Mouse (Mus musculus) heart, embryonic 12.5 days (tissue): ENCODE results near the gene Gm42417. TPM values are rescaled to one million over a fixed set of nuclear protein-coding genes. Genes with fewer than 3 reads are reported as not detected.

Source experiments
- ATAC-seq: fragments of 200-750 bp; cut with Nextera tagmentation; 2 replicates; pipeline ENCODE4 v1.8.0; 2017; ENCODE audit warnings: moderate TSS enrichment, moderate library complexity; ENCODE audit not compliant: insufficient number of reproducible peaks, low FRiP score
- H3K27ac ChIP-seq: fragments of 300-500 bp; sonication (generic); 2 replicates; pipeline ENCODE4 v1.5.1; 2016; ENCODE audit warnings: mild to moderate bottlenecking, moderate library complexity; ENCODE audit not compliant: poor library complexity, severe bottlenecking
- H3K27me3 ChIP-seq: fragments of 300-500 bp; sonication (generic); replicated peaks from 2 replicates; pipeline ENCODE4 v1.6.1; 2016; ENCODE audit warnings: mild to moderate bottlenecking, moderate library complexity
- H3K36me3 ChIP-seq: fragments of 300-500 bp; sonication (generic); 2 replicates; pipeline ENCODE4 v1.6.1; 2016; ENCODE audit warnings: mild to moderate bottlenecking, moderate library complexity
- H3K4me1 ChIP-seq: fragments of 300-500 bp; sonication (generic); replicated peaks from 2 replicates; pipeline ENCODE4 v1.6.1; 2016; ENCODE audit warnings: mild to moderate bottlenecking
- H3K4me2 ChIP-seq: fragments of 300-500 bp; sonication (generic); 2 replicates; pipeline ENCODE4 v1.6.1; 2016; ENCODE audit warnings: mild to moderate bottlenecking, moderate library complexity
- H3K4me3 ChIP-seq: fragments of 300-500 bp; sonication (generic); 2 replicates; pipeline ENCODE4 v1.5.1; 2016; ENCODE audit warnings: mild to moderate bottlenecking
- H3K9ac ChIP-seq: fragments of 300-500 bp; sonication (generic); 2 replicates; pipeline ENCODE4 v1.6.1; 2016; ENCODE audit warnings: mild to moderate bottlenecking, moderate library complexity
- H3K9me3 ChIP-seq: fragments of 300-500 bp; sonication (generic); replicated peaks from 2 replicates; pipeline ENCODE4 v1.6.1; 2016; ENCODE audit warnings: mild to moderate bottlenecking, moderate library complexity
- WGBS: fragments of 180-500 bp; shearing (Covaris S2); methylation state at CpG from one replicate; pipeline ENCODE4 v1.1.7; 2016; 5-methylcytosine and 5-hydroxymethylcytosine counted together
- polyA plus RNA-seq: library from polyadenylated mRNA; unstranded; fragments of >200 nt; fragmentation: Nextera tagmentation; extraction: Ambion mirVana; gene quantifications from 2 replicates; pipeline ENCODE4 v1.2.1, GENCODE M21; 2016

The Gm42417 gene
- polyA plus RNA-seq = 0.40 TPM in 1 of 2 replicates, not detected in the other

DNA sequence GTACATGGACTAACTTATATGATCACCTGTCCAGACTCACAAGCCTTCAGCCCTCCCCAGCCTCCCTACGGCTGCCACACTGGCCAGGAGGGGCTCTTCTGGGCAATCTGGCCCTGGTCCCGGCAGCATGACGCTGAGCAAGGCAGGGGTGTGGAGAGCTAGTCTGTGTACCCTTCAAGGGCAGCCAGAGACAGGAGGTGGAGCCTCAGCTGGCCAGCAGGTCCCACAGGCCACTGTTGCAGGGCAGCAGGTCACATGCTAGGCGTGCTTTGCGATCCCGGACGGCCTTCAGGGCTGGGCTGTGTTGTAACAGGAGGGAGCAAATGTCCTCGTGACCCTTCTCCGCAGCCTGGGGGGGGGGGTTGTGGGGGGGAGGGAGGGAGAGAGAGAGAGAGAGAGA lies at the start of gene Gm42417:
Gene Gm42417, minus strand, starts transcription at position 244 of the 400 bp plus-strand sequence.
- H3K36me3 ChIP-seq = peaks cover 43% of the 10 kb centered on the region
- WGBS = 40% methylated on average over 9 of the region's 9 CpGs
- H3K4me2 ChIP-seq = no peak within 1 kb of the TSS
- ATAC-seq = peak; percentile 80
- peaks cover 48% of the 10 kb centered on the region for H3K4me1 ChIP-seq
- H3K9me3 ChIP-seq = 0 out of 2 replicates have a peak, but pooled peaks cover 3% of the 10 kb centered on the region
- peak within 1 kb of the TSS; percentile 83 for H3K27ac ChIP-seq
- H3K4me3 ChIP-seq = no peak within 1 kb of the TSS
- no peak within 1 kb of the TSS for H3K9ac ChIP-seq
- H3K27me3 ChIP-seq = no peaks in the 10 kb centered on the region

DNA sequence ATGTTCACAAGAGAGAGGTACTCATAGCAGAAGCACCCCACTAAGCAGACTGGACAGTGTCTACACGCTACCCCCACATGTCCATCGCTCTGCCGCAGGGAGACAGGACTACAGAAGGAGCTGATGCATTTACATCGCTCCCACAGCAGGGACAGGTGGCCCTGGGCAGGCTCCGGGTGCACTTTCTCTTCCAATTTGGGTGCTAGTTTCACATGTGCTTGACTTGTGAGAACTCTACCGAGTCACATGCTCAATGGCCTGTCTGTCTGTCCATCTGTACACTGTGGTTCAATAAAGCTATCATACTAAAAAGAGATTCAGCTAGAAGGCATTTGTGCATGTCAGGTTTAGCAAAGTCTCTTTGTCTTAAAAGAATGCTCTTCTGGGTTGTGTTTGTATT lies 48.6 kb upstream of the Gm42417 start:
- Histone ChIP-seq H3K4me1 (peaks cover 68% of the 10 kb centered on the region), H3K9ac (no peak overlapping the region), H3K27me3 (no peaks in the 10 kb centered on the region), H3K4me3 (no peak overlapping the region), H3K36me3 (no peaks in the 10 kb centered on the region), H3K4me2 (no peak overlapping the region), H3K27ac (no peak overlapping the region), H3K9me3 (no peaks in the 10 kb centered on the region)
- ATAC-seq = no peak
- 94% methylated on average over 6 of the region's 6 CpGs for WGBS

DNA sequence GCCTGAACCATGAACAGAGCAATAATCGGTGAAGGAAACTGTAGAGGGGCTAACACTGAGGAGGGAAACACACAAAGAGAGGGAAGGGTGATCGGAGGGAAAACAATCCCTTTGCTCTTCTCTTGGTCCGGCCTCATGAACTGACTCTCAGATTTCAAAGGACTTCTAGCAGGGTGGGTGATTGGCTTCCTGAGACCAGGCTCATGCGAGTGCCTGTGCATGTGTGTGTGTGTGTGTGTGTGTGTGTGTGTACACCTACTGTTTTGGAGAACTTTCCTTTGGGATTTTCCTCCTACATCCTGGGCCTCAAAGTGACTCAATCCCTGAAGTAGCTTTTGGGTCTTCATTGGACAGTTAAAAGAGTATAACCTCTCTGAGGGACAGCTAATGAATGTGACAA lies 47.1 kb upstream of the Gm42417 start:
- WGBS = 45% methylated on average over 4 of the region's 4 CpGs
- Histone ChIP-seq H3K4me2 (no peak overlapping the region), H3K27ac (no peak overlapping the region), H3K4me3 (no peak overlapping the region), H3K9me3 (no peaks in the 10 kb centered on the region), H3K36me3 (no peaks in the 10 kb centered on the region), H3K4me1 (peaks cover 63% of the 10 kb centered on the region), H3K9ac (no peak overlapping the region), H3K27me3 (no peaks in the 10 kb centered on the region)
- ATAC-seq = no peak

DNA sequence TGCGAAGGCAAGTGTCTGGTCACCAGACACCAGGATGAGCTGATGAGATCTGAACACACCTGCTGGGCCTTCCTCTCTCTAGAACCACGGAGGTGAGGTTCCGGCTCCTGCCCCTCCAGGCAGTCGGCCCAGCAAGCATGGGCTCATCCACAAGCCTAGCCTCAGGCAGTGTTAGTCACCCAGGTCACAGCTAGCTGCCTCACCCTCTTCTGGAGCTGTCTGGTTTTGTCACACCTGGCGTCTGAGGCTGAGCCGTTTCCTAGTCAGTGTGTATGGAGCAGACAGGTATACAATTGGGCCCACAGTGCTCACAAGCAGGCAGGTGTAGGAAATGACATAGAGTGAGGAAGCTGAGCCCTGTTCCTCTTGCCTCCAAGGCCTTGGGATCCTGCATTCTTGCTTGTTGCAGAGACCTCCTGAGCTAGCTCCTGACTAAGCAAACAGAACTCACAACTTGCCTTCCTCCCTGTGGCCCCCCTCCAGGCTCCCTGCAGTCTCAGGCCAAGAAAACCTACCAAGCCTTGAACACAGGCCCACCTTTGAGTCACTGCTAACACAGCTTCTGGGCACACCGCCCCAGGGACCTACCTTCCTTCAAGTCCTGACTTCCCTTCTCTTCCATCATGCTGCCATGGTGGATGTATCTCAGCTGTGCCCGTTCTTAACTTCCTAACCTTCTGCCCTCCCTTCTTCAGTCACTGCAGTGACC lies 44.3 kb upstream of the Gm42417 start:
- H3K4me2 ChIP-seq = 0 out of 2 replicates have a peak overlapping the region, but pooled peaks have one; percentile 1
- H3K27ac ChIP-seq = peak overlapping the region; percentile 80; the same call in 1 of the 2 replicates

DNA sequence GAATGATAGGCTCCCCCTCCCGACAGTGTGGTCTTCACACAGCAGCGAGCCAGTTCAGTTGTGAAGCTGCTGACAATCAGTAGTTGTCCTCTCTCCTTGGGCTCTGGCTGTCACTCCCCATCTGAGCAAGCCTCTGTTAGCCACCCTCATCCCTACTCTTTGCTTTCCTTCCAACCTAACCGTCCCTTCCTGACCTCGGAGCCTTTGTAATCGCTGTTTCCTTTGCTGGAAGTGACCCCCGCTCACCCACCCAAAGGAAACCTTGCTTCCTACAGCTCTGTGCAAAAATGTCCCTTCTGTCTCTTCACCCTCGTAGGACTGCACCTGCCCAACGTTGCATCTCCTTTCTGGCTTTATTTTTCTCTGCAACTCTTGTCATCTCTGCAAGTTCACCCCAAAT lies 43.0 kb upstream of the Gm42417 start:
- H3K27me3 ChIP-seq = no peaks in the 10 kb centered on the region
- H3K27ac ChIP-seq = no peak overlapping the region
- no peak overlapping the region for H3K4me2 ChIP-seq
- WGBS = 62% methylated on average over 8 of the region's 8 CpGs
- no peak overlapping the region for H3K4me3 ChIP-seq
- no peak for ATAC-seq
- H3K36me3 ChIP-seq = no peaks in the 10 kb centered on the region
- H3K4me1 ChIP-seq = peaks cover 68% of the 10 kb centered on the region
- no peaks in the 10 kb centered on the region for H3K9me3 ChIP-seq
- H3K9ac ChIP-seq = no peak overlapping the region

More for the DNA sequence above, 44.3 kb upstream of the Gm42417 start:
- WGBS = 76% methylated on average over 8 of the region's 8 CpGs
- Histone ChIP-seq H3K9ac (no peak overlapping the region), H3K36me3 (no peaks in the 10 kb centered on the region), H3K9me3 (no peaks in the 10 kb centered on the region), H3K4me1 (peaks cover 69% of the 10 kb centered on the region), H3K4me3 (no peak overlapping the region), H3K27me3 (no peaks in the 10 kb centered on the region)
- ATAC-seq = no peak

DNA sequence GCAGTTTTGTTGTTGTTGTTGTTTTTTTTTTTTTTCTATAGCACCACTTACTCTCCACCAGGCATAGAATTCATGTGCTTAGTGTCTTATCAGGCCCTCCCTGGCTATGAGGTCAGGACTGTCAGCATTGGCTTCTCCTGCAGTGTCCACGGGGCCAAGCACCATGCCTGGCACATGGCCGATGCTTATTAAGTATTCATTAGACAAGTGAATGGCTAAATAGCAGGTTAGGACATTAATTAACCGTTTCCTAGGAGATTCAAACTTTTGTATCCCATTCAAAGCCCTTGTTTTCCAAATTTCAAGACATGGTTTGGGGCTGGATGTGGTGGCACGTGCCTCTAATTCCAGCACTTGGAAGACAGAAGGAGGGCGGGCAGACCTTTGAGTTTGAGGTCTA lies 42.0 kb upstream of the Gm42417 start:
- no peaks in the 10 kb centered on the region for H3K27me3 ChIP-seq
- H3K36me3 ChIP-seq = no peaks in the 10 kb centered on the region
- H3K9me3 ChIP-seq = no peaks in the 10 kb centered on the region
- peak overlapping the region; percentile 93 for H3K27ac ChIP-seq
- no peak overlapping the region for H3K9ac ChIP-seq
- peak overlapping the region; percentile 63 for H3K4me2 ChIP-seq
- peaks cover 74% of the 10 kb centered on the region for H3K4me1 ChIP-seq
- 63% methylated on average over 5 of the region's 5 CpGs for WGBS
- H3K4me3 ChIP-seq = no peak overlapping the region
- ATAC-seq = no peak

DNA sequence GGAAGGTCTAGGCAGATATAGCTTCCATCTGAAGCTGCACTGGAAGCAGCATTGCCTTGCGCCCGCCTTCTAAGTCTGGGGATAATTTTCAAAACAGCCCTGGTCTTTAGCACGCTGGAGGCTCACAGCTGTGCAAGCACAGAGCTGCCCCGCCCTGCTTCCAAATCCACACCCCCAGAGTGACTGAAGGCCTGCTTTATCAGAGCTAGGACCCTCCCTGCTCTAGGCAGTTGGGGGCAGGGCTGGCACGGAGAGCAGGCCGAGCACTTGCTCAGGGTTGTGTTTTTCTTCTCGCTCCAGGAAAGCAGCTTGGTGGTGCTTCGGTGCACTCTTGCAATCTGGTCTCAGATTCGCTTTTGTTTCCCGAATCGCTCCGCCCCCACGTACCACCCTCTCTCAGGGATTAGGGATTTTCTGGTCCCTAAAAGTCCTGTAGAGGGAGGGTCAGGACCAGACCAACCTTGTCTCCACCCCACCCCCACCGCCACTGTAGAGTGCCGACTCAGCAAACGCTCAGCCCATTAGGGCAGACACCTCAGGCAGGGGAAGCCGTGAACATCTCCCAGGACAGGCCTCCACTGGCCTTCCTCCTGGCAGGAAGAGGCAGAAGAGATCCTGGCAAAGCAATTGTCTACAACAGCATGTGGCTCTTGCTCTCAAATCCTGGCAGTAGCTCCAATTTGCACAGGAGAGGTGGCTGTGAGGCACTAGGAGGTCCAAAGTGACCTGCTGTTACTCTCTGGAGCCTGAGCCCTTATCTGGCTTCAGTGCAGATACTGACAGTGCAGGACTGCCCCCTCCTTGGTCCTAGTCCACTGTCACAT lies 41.4 kb upstream of the Gm42417 start:
- Histone ChIP-seq H3K27ac (peak overlapping the region; percentile 93), H3K4me3 (peak overlapping the region; percentile 26), H3K4me2 (peak overlapping the region; percentile 63), H3K9me3 (no peaks in the 10 kb centered on the region), H3K27me3 (no peaks in the 10 kb centered on the region), H3K36me3 (no peaks in the 10 kb centered on the region), H3K9ac (peak overlapping the region; percentile 66), H3K4me1 (peaks cover 72% of the 10 kb centered on the region)
- ATAC-seq = peak; percentile 92
- WGBS = 2% methylated on average over 17 of the region's 17 CpGs

DNA sequence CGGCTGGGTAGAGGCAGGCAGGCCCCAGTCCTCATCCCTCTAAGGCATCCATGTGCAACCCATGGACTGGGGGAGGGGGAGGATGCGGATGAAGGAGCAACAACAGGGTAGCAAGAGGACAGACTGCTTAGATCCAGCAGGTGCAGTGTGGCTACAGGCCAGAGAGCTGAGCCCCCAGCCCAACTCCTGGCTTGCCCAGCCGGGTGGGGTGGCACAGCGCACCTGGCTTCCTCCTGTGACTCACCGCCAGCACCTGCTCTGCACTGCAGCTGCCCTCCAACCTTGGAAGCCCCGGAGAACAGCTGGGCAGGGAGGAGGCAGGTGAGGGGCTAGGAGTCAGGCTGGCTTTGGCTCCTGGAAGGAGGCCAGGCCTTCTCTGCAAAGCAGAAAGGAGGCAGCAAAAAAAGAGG lies 40.8 kb upstream of the Gm42417 start:
- peak; percentile 10; the same call in 1 of the 2 replicates for ATAC-seq
- Histone ChIP-seq H3K36me3 (no peaks in the 10 kb centered on the region), H3K4me2 (peak overlapping the region; percentile 63), H3K27me3 (no peaks in the 10 kb centered on the region), H3K4me3 (peak overlapping the region; percentile 26), H3K9ac (peak overlapping the region; percentile 66), H3K27ac (peak overlapping the region; percentile 93), H3K4me1 (peaks cover 69% of the 10 kb centered on the region), H3K9me3 (no peaks in the 10 kb centered on the region)
- 30% methylated on average over 6 of the region's 6 CpGs for WGBS

DNA sequence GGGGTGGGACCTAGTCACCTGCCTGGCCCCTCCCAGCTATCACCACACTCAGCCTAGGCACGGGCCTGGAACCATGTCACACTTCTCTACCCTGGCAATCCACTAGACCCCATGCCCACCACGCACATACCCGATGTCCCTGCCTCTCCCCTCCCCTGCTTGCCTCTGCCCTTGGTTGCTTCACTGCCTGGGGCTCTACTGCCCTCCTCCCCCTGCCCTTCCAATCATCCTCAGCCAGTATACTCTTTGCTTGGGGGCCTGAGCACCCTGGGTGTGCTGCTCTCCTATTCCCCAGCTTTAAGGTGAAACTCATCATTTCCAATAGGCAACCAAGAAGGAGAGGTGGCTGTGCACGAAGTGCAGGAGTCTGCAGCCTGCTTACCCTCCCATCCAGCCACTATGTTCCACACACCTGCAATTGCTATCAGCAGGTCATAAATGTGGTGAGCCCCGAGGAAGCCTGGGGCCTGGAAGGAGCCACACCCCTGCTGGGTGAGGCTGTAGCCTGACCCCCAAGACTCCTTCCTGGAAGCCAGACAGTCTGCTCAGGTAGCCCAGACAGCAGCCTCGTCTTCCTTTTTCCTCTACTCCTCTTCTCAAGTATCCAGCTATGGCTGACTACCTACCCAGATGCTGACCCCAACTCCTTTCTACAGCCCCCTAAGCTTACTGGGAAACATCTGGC lies 37.9 kb upstream of the Gm42417 start:
- 61% methylated on average over 6 of the region's 6 CpGs for WGBS

DNA sequence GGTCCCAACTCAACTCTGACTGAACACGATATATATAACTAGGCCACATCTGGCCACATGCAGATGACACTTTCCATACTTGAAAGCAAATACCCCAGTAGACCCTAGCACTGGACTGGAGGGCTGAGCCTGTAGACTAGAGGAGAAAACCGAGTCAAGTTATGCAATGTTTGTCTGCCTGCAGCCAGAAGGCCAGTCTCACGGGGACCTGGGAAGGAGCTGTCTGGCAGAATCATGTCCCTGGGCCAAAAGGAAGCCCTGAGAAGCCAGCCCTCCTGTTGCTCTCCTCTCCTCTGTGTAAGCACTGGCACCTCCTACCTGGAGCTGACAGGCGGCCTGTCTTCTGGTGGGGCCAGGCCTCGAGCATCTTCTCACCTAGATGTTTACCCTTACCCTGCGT lies 36.1 kb upstream of the Gm42417 start:
- H3K4me2 ChIP-seq = no peak overlapping the region
- no peaks in the 10 kb centered on the region for H3K36me3 ChIP-seq
- WGBS = 61% methylated on average over 6 of the region's 6 CpGs
- no peak overlapping the region for H3K4me3 ChIP-seq
- H3K27ac ChIP-seq = no peak overlapping the region
- no peak overlapping the region for H3K9ac ChIP-seq
- no peak for ATAC-seq
- peaks cover 58% of the 10 kb centered on the region for H3K4me1 ChIP-seq
- no peaks in the 10 kb centered on the region for H3K9me3 ChIP-seq
- no peaks in the 10 kb centered on the region for H3K27me3 ChIP-seq

More for the DNA sequence above, 37.9 kb upstream of the Gm42417 start:
- Histone ChIP-seq H3K27me3 (no peaks in the 10 kb centered on the region), H3K9me3 (no peaks in the 10 kb centered on the region), H3K27ac (no peak overlapping the region), H3K36me3 (no peaks in the 10 kb centered on the region), H3K4me2 (no peak overlapping the region), H3K9ac (no peak overlapping the region), H3K4me1 (peaks cover 58% of the 10 kb centered on the region), H3K4me3 (no peak overlapping the region)
- no peak for ATAC-seq
